Mouse (Mus musculus): ENCODE results near the gene Mdm4.

Mdm4 gene

DNA sequence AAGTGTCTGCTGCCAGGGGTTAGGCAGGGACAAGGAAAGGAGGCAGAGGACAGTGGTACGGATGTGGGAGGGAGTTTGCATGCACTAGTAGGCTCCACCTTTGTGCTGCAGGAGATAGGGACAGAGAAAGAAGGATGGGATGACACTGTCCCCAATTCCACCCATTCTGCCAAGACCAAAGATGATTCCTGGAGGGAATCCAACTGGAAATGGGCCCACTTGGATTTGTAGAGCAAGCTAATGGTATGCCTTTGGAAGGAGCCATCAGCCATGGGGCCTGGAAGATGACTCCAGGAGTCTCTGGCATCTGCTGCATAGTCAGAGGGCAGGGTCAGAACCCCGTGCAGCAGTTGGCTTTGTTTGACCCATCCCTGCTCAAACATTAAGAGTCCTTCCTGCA is 97.9 kb downstream of the Mdm4 start:
- DNase-seq: no peak

- DNase-seq: no peak
Measured at GRCm38 (mm10) chr1:132930291-132930690, 100.1 kb downstream of the Mdm4 start.

DNA sequence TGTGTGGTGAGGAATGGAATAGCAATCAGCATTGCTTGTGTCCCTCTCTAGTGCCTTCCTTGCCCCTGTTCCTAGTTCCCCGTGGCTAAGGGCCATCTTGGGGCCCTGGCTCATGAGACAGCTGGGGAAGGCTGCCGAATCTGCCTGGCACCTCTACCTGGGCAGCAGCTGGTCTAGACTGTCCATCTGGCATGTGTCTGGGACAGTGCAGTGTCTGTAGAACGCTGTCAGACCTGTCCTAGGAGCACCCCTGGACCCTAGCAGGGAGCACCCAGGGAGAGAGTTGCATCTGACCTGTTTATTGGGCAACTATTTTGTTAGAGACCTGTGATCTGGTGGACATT is 101.5 kb downstream of the Mdm4 start:
- DNase-seq: no peak

- DNase-seq: no peak
Measured at GRCm38 (mm10) chr1:132928032-132928906, 102.1 kb downstream of the Mdm4 start.

DNA sequence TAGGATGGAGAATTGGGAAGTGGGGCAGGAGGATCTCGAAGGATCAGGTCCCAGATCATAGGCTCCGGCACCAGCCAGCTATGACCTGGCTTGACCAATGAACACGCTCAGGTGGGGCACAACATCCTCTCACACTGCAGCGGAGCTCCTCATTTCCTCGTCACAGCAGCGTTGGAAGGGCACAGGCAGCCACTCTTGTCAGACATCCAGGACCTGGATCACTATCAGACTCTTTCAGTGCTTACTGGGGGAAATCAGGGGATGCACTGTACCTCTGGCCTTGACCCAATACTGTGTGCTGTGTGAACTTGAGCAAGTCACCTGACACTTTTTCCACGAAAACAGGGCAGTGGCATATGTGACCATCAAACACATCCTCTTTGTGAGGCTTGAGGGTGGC is 105.1 kb downstream of the Mdm4 start:
- no peak for DNase-seq

GRCm38 (mm10) chr1:132922257-132922656 is 108.1 kb downstream of the Mdm4 start:
- DNase-seq: no peak

DNA sequence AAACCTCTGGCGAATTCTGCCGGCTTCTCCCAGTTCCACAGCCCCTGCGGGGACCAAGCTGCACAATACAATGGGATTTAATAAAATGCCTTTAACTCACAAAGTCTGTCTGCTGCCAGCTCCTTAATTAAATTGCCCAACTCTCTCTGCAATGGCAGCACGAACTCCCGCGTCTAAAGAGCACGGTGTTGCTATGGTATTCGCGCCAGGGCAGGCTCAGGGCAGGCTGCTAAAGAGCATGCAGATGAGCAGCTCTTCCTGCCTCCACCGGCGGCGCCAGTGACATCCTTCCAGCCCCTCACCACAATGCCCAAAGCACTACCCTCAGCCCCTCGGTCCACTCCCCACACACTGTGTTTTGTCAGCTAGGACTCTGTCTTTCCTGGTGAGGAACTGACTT is 109.3 kb downstream of the Mdm4 start:
- DNase-seq: no peak

DNA sequence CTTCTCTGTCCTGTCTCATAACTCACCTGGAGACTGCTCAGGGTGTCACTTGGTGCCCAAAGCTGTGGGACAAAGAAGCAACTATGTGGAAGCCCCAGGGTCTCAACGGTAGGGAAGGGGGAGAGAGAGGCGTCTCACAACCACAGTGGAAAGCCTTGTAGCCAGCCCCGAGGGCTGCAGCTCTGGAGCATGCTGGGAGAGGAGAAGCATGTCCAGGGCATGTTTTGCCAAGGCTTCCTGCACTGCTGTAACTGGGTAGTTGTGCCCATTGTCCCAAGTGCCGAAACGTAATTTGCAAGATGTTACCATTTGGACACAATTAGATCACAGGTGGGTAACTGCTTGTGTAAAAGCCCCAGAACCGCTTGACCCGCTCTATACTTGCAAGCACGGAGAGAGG is 111.1 kb downstream of the Mdm4 start:
- DNase-seq: no peak

DNA sequence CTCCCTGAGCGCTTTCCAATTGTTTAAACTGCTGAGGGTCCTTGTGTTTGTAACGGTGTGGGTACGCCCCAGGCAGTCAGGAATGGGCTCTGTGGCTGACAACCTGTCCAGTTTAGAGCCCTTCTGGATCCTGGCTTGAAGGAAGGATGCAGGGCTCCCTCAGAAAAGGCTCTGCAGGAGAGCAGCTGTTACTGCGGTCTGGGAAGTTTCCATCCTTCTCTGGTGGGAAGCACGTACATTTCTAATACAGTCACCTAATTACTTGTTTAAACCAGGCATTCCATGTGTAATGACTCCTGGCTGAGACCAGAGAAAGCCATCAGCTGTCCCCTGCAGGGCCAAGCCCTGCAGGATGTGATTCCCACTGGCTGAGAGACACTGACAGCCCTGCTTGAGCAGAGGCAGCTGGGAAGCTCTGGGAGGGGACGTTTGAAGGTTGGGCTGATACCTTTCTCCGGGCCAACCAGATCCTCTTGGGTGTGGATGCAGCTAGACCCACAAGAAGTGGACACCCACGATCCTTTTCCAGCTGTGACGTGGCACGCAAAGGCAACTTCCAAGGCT is 112.2 kb downstream of the Mdm4 start:
- DNase-seq: no peak

DNA sequence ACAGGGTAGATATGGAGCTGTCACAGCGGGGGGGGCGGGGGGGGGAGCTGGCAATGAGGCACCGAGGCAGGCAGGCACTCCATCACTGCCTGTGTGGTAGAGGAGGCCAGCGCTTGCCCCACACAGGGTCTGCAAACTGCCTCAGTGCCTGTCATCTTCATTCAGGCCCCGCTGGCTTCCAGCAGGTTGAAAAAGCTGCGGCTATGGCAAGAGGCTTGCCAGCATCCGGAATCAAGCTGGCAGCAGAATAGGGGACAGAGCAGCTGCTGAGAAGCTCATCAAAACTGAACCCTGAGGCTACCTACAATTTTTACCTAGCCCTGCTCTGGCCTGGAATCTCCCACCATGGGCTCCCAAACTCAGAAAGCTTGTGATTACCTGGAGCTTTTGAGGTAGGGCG is 112.8 kb downstream of the Mdm4 start:
- no peak for DNase-seq

GRCm38 (mm10) chr1:132915849-132916493 is 114.4 kb downstream of the Mdm4 start:
- DNase-seq: no peak

- no peak for DNase-seq
Measured at GRCm38 (mm10) chr1:132910414-132911041, 119.8 kb downstream of the Mdm4 start.

GRCm38 (mm10) chr1:132909951-132910350 is 120.4 kb downstream of the Mdm4 start:
- DNase-seq: no peak

Measured in liver (tissue).